Mouse (Mus musculus): ENCODE data around the gene Dclk2.

DNA sequence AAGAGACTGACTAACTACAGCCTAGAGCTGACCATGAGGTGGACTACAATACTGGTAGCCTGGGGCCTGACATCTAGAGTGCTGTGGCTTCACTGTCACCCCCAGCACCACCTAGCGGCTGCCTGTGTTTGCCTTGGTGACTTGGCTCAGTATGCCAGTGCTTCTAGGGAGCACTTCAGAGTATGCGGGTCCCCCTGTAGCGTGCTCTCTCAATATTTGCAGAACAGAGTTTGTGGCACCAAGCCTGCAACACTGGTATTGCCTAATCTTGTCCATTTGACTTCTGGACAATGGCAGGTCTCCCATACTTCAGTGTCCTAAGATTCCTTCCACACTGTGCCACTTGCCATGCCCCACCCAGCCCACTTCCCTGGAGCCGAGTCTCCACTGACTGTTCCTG is 140.9 kb downstream of the Dclk2 start:
- TF ChIP-seq CTCF (IDR thresholded peaks at IDR 0.05; ENCODE audit: low read depth) (peak; percentile 36; the same call in 1 of the 2 replicates), EP300 (IDR thresholded peaks at IDR 0.05; ENCODE audit: low read depth) (no peak)

All from heart, postnatal 0 days (tissue).